Mouse (Mus musculus) c-Kit-negative CD71-positive TER-119-positive erythroid progenitor cells, embryonic 14.5 days (primary cell): Measurements from ENCODE around the gene Adipor2.

Source experiments
- DNase-seq: peaks from one replicate; pipeline ENCODE4 v3.0.0-alpha.2; 2013; ENCODE audit warnings: low read depth, low spot score

The Adipor2 gene

GRCm38 (mm10) chr6:119417354-119417753, at the start of gene Adipor2:
Gene Adipor2 (minus strand): TSS chr6:119417704.
- DNase-seq, result peak; percentile 52

GRCm38 (mm10) chr6:119466161-119466560, 48.7 kb upstream of the Adipor2 start:
- DNase-seq, result no peak

- no peak for DNase-seq
Observed at GRCm38 (mm10) chr6:119460391-119460790, 42.9 kb upstream of the Adipor2 start.

GRCm38 (mm10) chr6:119459041-119459440, 41.5 kb upstream of the Adipor2 start:
- DNase-seq, result no peak

- DNase-seq, result no peak
Observed at GRCm38 (mm10) chr6:119458166-119458565, 40.7 kb upstream of the Adipor2 start.

GRCm38 (mm10) chr6:119451981-119452499, 34.5 kb upstream of the Adipor2 start:
- no peak for DNase-seq

- no peak for DNase-seq
Observed at GRCm38 (mm10) chr6:119450965-119451943, 33.8 kb upstream of the Adipor2 start.

GRCm38 (mm10) chr6:119449060-119449499, 31.6 kb upstream of the Adipor2 start:
- no peak for DNase-seq

- no peak for DNase-seq
Observed at GRCm38 (mm10) chr6:119448321-119449059, 31.0 kb upstream of the Adipor2 start.

GRCm38 (mm10) chr6:119445671-119446607, 28.4 kb upstream of the Adipor2 start:
- no peak for DNase-seq

GRCm38 (mm10) chr6:119443742-119444645, 26.5 kb upstream of the Adipor2 start:
- DNase-seq, result peak; percentile 61

GRCm38 (mm10) chr6:119442729-119443128, 25.2 kb upstream of the Adipor2 start:
- peak; percentile 16 for DNase-seq

GRCm38 (mm10) chr6:119437894-119438761, 20.6 kb upstream of the Adipor2 start:
- DNase-seq, result no peak

GRCm38 (mm10) chr6:119434394-119434793, 16.9 kb upstream of the Adipor2 start:
- no peak for DNase-seq

- DNase-seq, result no peak
Observed at GRCm38 (mm10) chr6:119431751-119432324, 14.3 kb upstream of the Adipor2 start.

GRCm38 (mm10) chr6:119430508-119430907, 13.0 kb upstream of the Adipor2 start:
- no peak for DNase-seq

- no peak for DNase-seq
Observed at GRCm38 (mm10) chr6:119429311-119429710, 11.8 kb upstream of the Adipor2 start.

GRCm38 (mm10) chr6:119428611-119429010, 11.1 kb upstream of the Adipor2 start:
- peak; percentile 16 for DNase-seq

- DNase-seq, result no peak
Observed at GRCm38 (mm10) chr6:119421001-119421400, 3.5 kb upstream of the Adipor2 start.
